Mouse (Mus musculus) spleen, adult 2 months (tissue): ENCODE measurements around the gene Krt20.

Experiments
- CTCF ChIP-seq: fragments of 200-500 bp; IDR thresholded peaks from 2 replicates; pipeline ENCODE4 v1.5.1; 2011; ENCODE audit warnings: mild to moderate bottlenecking, inconsistent platforms; ENCODE audit not compliant: insufficient read depth, insufficient read length, insufficient replicate concordance; ENCODE audit errors: extremely low read depth
- POLR2A ChIP-seq: fragments of 200-500 bp; IDR thresholded peaks from 2 replicates; pipeline ENCODE4 v1.6.1; 2011; ENCODE audit warnings: low read depth, low read length, inconsistent platforms

GRCm38 (mm10) chr11:99416902-99417301 lies 21.0 kb downstream of the Krt20 start:
- TF ChIP-seq POLR2A: no peak
- no peak for TF ChIP-seq CTCF
